Mouse (Mus musculus) c-Kit-positive CD71-negative TER-119-negative erythroid progenitor cells, embryonic 14.5 days (primary cell): ENCODE results near the gene Olfr1272.
"Not testable (repeated sequence)": the region's sequence is repeated elsewhere in the genome, so short reads cannot be mapped to it uniquely, and the experiment has no call there.

Experiments used
- DNase-seq: peaks from one replicate; pipeline ENCODE4 v3.0.0-alpha.2; 2013; ENCODE audit warnings: low read depth

Olfr1272 gene

DNA sequence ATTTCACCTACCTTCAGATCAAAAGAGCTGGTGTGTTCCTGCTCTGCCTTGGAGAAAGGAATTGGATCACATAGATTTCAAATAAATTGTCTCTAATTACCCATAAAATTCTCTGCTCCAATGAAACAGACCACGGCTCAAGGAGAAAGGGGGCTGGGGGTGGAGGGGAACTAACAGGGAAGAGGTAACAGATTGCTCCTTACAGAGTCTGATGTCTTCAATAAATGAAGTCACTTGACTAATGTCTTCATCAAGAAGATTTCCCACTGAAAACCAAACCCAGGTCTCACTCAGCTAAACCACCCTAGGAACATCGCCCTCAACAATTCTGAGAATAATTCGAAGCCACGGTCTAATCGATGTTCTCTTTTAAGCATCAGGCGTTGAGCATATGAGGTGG is at the start of gene Olfr1272:
Gene Olfr1272, minus strand, starts transcription at position 101 of the 400 bp plus-strand sequence.
- DNase-seq = no peak

- not testable (repeated sequence) for DNase-seq
These were observed 29.3 kb upstream of the Olfr1272 start, which contains the start of gene Gm13769 for GRCm38 (mm10) chr2:90321900-90322299. Gene Gm13769, plus strand, starts transcription at chr2:90322200.

- DNase-seq = no peak
These were observed 21.7 kb downstream of the Olfr1272 start, which contains the start of gene Olfr1271 for GRCm38 (mm10) chr2:90270932-90271331. Gene Olfr1271, minus strand, starts transcription at chr2:90271032.

- no peak for DNase-seq
These were observed 35.1 kb downstream of the Olfr1272 start, which contains the start of gene Olfr142 for GRCm38 (mm10) chr2:90257492-90257891. Gene Olfr142, minus strand, starts transcription at chr2:90257592.
